Mouse (Mus musculus): ENCODE results near the gene Dpyd. TPM values are rescaled to one million over a fixed set of nuclear protein-coding genes. Genes with fewer than 3 reads are reported as not detected.

The Dpyd gene
- total and polyA plus RNA-seq, 2 experiments from 2014 or later, result 3.7 to 4.1 TPM

DNA sequence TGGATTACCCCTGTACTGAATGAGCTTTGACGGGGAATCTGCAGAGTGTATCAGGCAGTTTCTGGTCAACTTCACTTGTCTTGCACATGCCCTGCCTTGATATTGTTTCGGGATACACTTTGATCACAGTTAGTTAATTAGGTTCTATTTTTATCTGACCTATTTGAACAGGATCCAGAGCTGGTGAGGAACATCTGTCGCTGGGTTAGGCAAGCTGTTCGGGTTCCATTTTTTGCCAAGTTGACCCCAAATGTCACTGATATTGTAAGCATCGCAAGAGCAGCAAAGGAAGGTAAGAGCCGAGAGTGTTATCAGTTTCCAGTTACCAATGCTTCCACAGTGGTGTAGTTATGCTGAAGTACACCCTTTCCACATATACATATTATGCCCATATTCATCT lies 632.1 kb downstream of the Dpyd start:
- WGBS, result 66% methylated on average over 6 of the region's 6 CpGs
- Histone ChIP-seq H3K4me1 (ENCODE audit: insufficient read depth, low read length) (no peaks in the 10 kb centered on the region), H3K9me3 (ENCODE audit: low read length) (no peaks in the 10 kb centered on the region), H3K9ac (replicated peaks; ENCODE audit: low read length) (no peak overlapping the region), H3K27ac (no peak overlapping the region), H3K4me3 (ENCODE audit: low read length) (no peak overlapping the region), H3K27me3 (ENCODE audit: insufficient read depth, low read length) (no peaks in the 10 kb centered on the region), H3K36me3 (ENCODE audit: insufficient read depth, low read length) (no peaks in the 10 kb centered on the region), H3K4me2 (ENCODE audit: low read depth, low read length) (no peak overlapping the region)
- DNase-seq (ENCODE audit: low spot score) (peak; percentile 9), ATAC-seq (no peak)
- no peak for TF ChIP-seq CTCF (IDR thresholded peaks at IDR 0.05; ENCODE audit: low read depth)

DNA sequence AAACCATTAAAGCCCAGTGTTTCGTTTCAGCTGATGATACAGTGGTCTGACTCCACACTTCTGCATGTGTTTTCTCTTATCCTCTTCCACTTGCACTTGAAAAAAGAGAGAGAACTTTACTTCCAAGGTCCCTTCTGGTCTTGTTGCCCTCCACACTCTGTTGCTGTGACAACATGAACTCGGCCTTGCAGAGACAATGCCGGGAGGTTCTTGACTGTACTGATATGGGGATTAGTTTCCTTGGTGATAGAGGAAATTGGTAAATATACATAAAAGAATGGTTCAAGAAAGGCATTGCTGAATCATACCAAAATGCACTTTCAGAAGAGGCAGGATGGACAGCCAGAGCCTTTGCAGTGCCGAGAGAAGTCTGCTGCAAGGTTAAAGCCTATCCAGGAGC lies 633.7 kb downstream of the Dpyd start:
- no peak for TF ChIP-seq CTCF (IDR thresholded peaks at IDR 0.05; ENCODE audit: low read depth)
- no peak overlapping the region for H3K27ac ChIP-seq
- H3K27me3 ChIP-seq (ENCODE audit: insufficient read depth, low read length), result no peaks in the 10 kb centered on the region
- DNase-seq (ENCODE audit: low spot score) (no peak), ATAC-seq (no peak)
- H3K4me3 ChIP-seq (ENCODE audit: low read length), result no peak overlapping the region
- WGBS, result 59% methylated on average over 4 of the region's 4 CpGs
- H3K4me1 ChIP-seq (ENCODE audit: insufficient read depth, low read length), result no peaks in the 10 kb centered on the region
- H3K36me3 ChIP-seq (ENCODE audit: insufficient read depth, low read length), result no peaks in the 10 kb centered on the region
- H3K9ac ChIP-seq (replicated peaks; ENCODE audit: low read length), result no peak overlapping the region
- H3K4me2 ChIP-seq (ENCODE audit: low read depth, low read length), result no peak overlapping the region
- no peaks in the 10 kb centered on the region for H3K9me3 ChIP-seq (ENCODE audit: low read length)

DNA sequence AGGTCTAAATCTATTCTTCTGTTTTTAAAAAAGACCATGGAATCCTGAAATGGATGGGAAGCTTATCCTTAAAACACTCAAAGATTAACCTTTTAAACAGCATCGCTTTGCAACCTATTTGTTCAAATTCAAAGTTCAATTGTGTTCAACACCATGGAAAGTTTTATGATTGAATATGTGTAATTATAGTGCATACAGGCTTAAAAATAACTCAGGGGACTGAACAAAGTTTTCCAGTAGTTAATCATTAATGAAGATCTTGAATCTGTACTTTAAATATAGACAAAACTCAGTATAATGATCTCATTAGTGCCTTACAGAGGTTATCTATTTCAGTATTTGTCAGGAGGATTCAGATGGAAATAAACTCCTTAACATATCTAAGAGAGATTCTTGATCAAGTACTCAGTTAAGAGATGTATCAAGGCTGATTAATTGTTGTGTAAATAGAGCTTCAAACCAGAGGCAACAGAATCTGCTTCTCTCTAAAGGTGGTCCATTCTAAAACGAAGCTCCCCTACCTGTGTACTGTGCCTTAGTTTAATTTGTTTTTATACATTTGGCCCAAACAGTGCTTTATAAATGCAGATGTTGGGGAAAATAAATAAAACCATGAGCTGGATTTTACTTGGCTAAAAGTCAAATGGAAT lies 659.0 kb downstream of the Dpyd start:
- no peak for DNase-seq (ENCODE audit: low spot score)
- 68% methylated on average over 2 of the region's 2 CpGs for WGBS

DNA sequence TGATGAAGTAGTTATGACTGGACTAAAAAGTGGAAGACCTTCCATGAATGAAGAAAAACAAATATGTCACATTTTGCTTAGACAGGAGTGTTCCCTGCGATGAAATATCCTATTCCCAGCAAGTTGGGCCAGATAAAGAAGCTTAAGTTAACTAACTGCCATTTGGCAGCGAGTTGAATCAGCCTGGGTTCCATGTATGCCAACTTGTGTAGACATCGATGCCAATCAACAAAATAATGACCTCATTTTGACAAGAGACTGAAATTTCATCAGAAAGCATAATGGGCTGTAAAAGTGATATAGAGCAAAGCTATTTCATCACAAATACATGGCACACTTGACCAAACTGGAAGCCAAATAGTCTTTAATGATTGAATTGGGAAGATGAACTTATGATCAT lies 681.3 kb downstream of the Dpyd start:
- Histone ChIP-seq H3K36me3 (ENCODE audit: insufficient read depth, low read length) (no peaks in the 10 kb centered on the region), H3K4me2 (ENCODE audit: low read depth, low read length) (no peak overlapping the region), H3K27me3 (ENCODE audit: insufficient read depth, low read length) (no peaks in the 10 kb centered on the region), H3K4me3 (ENCODE audit: low read length) (no peak overlapping the region), H3K4me1 (ENCODE audit: insufficient read depth, low read length) (no peaks in the 10 kb centered on the region), H3K9me3 (ENCODE audit: low read length) (no peaks in the 10 kb centered on the region), H3K9ac (replicated peaks; ENCODE audit: low read length) (no peak overlapping the region), H3K27ac (no peak overlapping the region)
- WGBS, result 87% methylated on average over 3 of the region's 3 CpGs
- TF ChIP-seq CTCF (IDR thresholded peaks at IDR 0.05; ENCODE audit: low read depth), result no peak
- DNase-seq (ENCODE audit: low spot score), result no peak
- ATAC-seq, result no peak

More for the DNA sequence above, 659.0 kb downstream of the Dpyd start:
- H3K4me3 ChIP-seq (ENCODE audit: low read length), result no peak overlapping the region
- H3K9ac ChIP-seq (replicated peaks; ENCODE audit: low read length), result no peak overlapping the region
- H3K4me2 ChIP-seq (ENCODE audit: low read depth, low read length), result no peak overlapping the region
- no peaks in the 10 kb centered on the region for H3K9me3 ChIP-seq (ENCODE audit: low read length)
- no peaks in the 10 kb centered on the region for H3K27me3 ChIP-seq (ENCODE audit: insufficient read depth, low read length)
- H3K27ac ChIP-seq, result no peak overlapping the region
- no peak for ATAC-seq
- H3K36me3 ChIP-seq (ENCODE audit: insufficient read depth, low read length), result no peaks in the 10 kb centered on the region
- H3K4me1 ChIP-seq (ENCODE audit: insufficient read depth, low read length), result no peaks in the 10 kb centered on the region
- TF ChIP-seq CTCF (IDR thresholded peaks at IDR 0.05; ENCODE audit: low read depth), result no peak

DNA sequence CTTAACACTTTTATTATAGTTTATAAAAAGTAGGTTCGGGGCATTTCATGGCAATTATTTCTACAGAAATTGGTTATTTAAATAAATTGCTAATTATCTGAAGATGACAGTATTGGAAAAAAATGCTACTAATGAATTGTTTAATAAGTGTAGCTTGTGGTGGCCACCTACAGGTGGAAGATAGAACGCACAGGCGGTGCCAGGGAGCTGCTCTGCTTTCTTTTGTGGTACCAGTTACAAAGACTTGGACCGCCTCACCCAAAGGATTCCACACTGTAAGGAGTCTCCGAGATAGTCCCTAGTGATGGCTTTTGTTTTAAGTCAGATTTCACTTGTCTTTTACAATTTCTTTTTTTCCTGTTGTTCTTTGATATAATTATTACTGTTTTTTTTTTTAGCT lies 694.6 kb downstream of the Dpyd start:
- Histone ChIP-seq H3K4me3 (ENCODE audit: low read length) (no peak overlapping the region), H3K9ac (replicated peaks; ENCODE audit: low read length) (no peak overlapping the region), H3K4me2 (ENCODE audit: low read depth, low read length) (no peak overlapping the region), H3K36me3 (ENCODE audit: insufficient read depth, low read length) (no peaks in the 10 kb centered on the region), H3K9me3 (ENCODE audit: low read length) (no peaks in the 10 kb centered on the region), H3K27me3 (ENCODE audit: insufficient read depth, low read length) (no peaks in the 10 kb centered on the region), H3K27ac (no peak overlapping the region), H3K4me1 (ENCODE audit: insufficient read depth, low read length) (no peaks in the 10 kb centered on the region)
- ATAC-seq (0 out of 2 replicates have a peak, but pooled peaks have one; percentile 53), DNase-seq (ENCODE audit: low spot score) (peak; percentile 69)
- WGBS, result 41% methylated on average over 5 of the region's 5 CpGs
- peak; percentile 67 for TF ChIP-seq CTCF (IDR thresholded peaks at IDR 0.05; ENCODE audit: low read depth)

DNA sequence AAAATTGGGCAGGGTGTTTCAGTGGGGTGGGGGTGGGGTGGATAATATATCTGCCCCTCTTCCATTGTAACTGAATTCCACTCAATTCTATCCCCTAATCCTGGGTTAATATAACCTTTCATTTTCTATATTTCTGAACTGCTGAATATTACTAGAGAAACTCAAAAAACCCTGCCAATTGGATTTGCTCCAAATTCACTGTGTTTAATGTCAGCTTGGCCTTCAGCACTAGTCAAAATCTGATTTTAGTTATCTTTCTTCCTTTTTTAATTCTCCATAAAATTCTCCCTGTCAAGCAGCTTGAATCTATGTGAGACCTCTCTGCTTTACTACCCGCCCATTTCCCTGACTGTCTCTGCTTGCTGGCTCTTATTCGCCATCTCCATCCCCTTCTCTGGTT lies 713.3 kb downstream of the Dpyd start:
- H3K27ac ChIP-seq, result no peak overlapping the region
- no peak overlapping the region for H3K4me2 ChIP-seq (ENCODE audit: low read depth, low read length)
- ATAC-seq (no peak), DNase-seq (ENCODE audit: low spot score) (peak; percentile 3)
- TF ChIP-seq CTCF (IDR thresholded peaks at IDR 0.05; ENCODE audit: low read depth), result no peak
- no peak overlapping the region for H3K4me3 ChIP-seq (ENCODE audit: low read length)
- no peaks in the 10 kb centered on the region for H3K36me3 ChIP-seq (ENCODE audit: insufficient read depth, low read length)
- H3K9me3 ChIP-seq (ENCODE audit: low read length), result no peaks in the 10 kb centered on the region
- H3K9ac ChIP-seq (replicated peaks; ENCODE audit: low read length), result no peak overlapping the region
- WGBS, result 80% methylated on average over 2 of the region's 2 CpGs
- no peaks in the 10 kb centered on the region for H3K4me1 ChIP-seq (ENCODE audit: insufficient read depth, low read length)
- no peaks in the 10 kb centered on the region for H3K27me3 ChIP-seq (ENCODE audit: insufficient read depth, low read length)

DNA sequence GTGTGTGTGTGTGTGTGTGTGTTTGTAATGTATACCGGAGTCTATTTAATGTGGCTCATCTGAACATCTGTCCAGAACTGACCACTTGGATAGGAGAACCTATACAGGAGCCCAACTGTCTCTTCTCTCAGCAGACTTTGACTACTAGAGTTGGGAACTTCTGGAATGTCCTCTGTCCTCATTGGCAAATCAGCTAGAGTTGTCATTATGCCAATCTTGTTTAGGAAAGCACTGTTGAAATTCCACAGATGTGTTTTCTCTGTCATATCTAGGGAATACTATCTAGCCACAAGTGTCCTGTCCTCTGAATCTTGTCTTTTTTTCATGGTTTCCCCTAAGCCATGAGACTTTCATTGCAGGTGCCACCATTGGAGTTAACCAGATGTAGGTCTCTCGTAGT lies 718.7 kb downstream of the Dpyd start:
- no peak for TF ChIP-seq CTCF (IDR thresholded peaks at IDR 0.05; ENCODE audit: low read depth)
- Histone ChIP-seq H3K4me3 (ENCODE audit: low read length) (no peak overlapping the region), H3K27me3 (ENCODE audit: insufficient read depth, low read length) (no peaks in the 10 kb centered on the region), H3K4me2 (ENCODE audit: low read depth, low read length) (no peak overlapping the region), H3K4me1 (ENCODE audit: insufficient read depth, low read length) (no peaks in the 10 kb centered on the region), H3K9me3 (ENCODE audit: low read length) (no peaks in the 10 kb centered on the region), H3K27ac (no peak overlapping the region), H3K36me3 (ENCODE audit: insufficient read depth, low read length) (no peaks in the 10 kb centered on the region), H3K9ac (replicated peaks; ENCODE audit: low read length) (no peak overlapping the region)
- WGBS, result 94% methylated on average over 2 of the region's 2 CpGs
- ATAC-seq, result no peak
- no peak for DNase-seq (ENCODE audit: low spot score)

All from hindbrain, postnatal 0 days (tissue).